Mouse (Mus musculus) heart, postnatal 0 days (tissue): ENCODE data around the gene Dolpp1. TPM values are rescaled to one million over a fixed set of nuclear protein-coding genes. Genes with fewer than 3 reads are reported as not detected.

Experiments used
- ATAC-seq: fragments of 200-750 bp; cut with Nextera tagmentation; 2 replicates; pipeline ENCODE4 v1.8.0; 2017; ENCODE audit warnings: low read depth, moderate number of reproducible peaks, moderate library complexity; ENCODE audit not compliant: insufficient read depth
- DNase-seq: peaks from one replicate; pipeline ENCODE4 v3.0.0-alpha.2; 2016; ENCODE audit warnings: low spot score
- H3K27ac ChIP-seq: fragments of 300-500 bp; sonication (generic); 2 replicates; pipeline ENCODE4 v1.5.1; 2014; ENCODE audit warnings: low read depth, mild to moderate bottlenecking
- H3K27me3 ChIP-seq: fragments of 300-500 bp; sonication (generic); 2 replicates; pipeline ENCODE4 v1.6.1; 2014; ENCODE audit warnings: low read length, mixed read lengths; ENCODE audit not compliant: control insufficient read depth, insufficient read depth
- H3K36me3 ChIP-seq: fragments of 300-500 bp; sonication (generic); replicated peaks from 2 replicates; pipeline ENCODE4 v1.6.1; 2014; ENCODE audit warnings: low read length, mixed read lengths; ENCODE audit not compliant: control insufficient read depth, insufficient read depth
- H3K4me1 ChIP-seq: fragments of 300-500 bp; sonication (generic); 2 replicates; pipeline ENCODE4 v1.6.1; 2014; ENCODE audit warnings: antibody characterized with exemption; ENCODE audit not compliant: control insufficient read depth, insufficient read depth
- H3K4me2 ChIP-seq: fragments of 300-500 bp; sonication (generic); 2 replicates; pipeline ENCODE4 v1.6.1; 2014; ENCODE audit warnings: low read depth, mild to moderate bottlenecking, low read length, moderate library complexity
- H3K4me3 ChIP-seq: fragments of 300-500 bp; sonication (generic); 2 replicates; pipeline ENCODE4 v1.5.1; 2014; ENCODE audit warnings: low read depth, low read length
- H3K9ac ChIP-seq: fragments of 300-500 bp; sonication (generic); replicated peaks from 2 replicates; pipeline ENCODE4 v1.6.1; 2014; ENCODE audit warnings: low read depth, low read length, mixed read lengths
- H3K9me3 ChIP-seq: fragments of 300-500 bp; sonication (generic); replicated peaks from 2 replicates; pipeline ENCODE4 v1.6.1; 2016; ENCODE audit warnings: low read length; ENCODE audit not compliant: control insufficient read depth
- CTCF ChIP-seq: IDR thresholded peaks from 2 replicates; pipeline ENCODE4 v1.5.1; 2016; ENCODE audit warnings: antibody characterized with exemption, control low read depth, low read depth
- EP300 ChIP-seq: IDR thresholded peaks from 2 replicates; pipeline ENCODE4 v1.6.1; 2016; ENCODE audit warnings: antibody characterized with exemption, low read depth
- WGBS: fragments of 180-500 bp; shearing (Covaris S2); extraction: QIAGEN DNeasy Blood & Tissue Kit; methylation state at CpG from one replicate; pipeline ENCODE4 v1.1.7; 2014; 5-methylcytosine and 5-hydroxymethylcytosine counted together
- microRNA-seq: library from miRNA; unstranded; fragments of <30 nt; microRNA quantifications from one replicate; pipeline ENCODE4, GENCODE M21; 2016
- polyA plus RNA-seq: library from polyadenylated mRNA; unstranded; fragments of >200 nt; fragmentation: Nextera tagmentation; extraction: Ambion mirVana; gene quantifications from 2 replicates; pipeline ENCODE4 v1.2.1, GENCODE M21; 2015
- total RNA-seq: library from RNA; depleted of rRNA; stranded (reverse); fragments of >200 nt; gene quantifications from 2 replicates; pipeline ENCODE4 v1.2.3, GENCODE M21; 2014; ENCODE audit warnings: low replicate concordance; rRNA removed

Dolpp1 gene
- total and polyA plus RNA-seq, 2 experiments from 2014 or later: 15.0 to 56.4 TPM

DNA sequence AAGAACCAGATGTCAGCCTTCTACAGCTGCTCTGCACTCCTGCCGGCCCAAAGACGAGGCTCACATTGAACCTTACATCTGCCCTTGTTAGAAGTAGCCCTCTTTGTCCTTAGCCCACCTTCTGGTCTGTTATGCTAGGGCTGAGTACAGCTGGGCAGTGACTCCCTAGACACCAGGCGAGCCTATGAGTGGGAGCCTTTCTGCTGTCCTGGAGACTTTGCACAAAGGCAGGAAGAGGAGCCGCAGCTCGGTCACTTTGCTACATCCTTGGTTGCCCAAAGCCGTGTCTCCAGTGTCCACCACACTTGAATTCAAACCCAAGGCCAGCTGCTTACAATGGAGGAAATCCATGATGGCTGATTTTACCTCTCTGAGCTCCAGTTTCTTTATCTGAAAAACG lies 56.3 kb downstream of the Dolpp1 start:
- DNase-seq (no peak), ATAC-seq (no peak)
- Histone ChIP-seq H3K4me2 (no peak overlapping the region), H3K9ac (no peak overlapping the region), H3K4me3 (no peak overlapping the region), H3K4me1 (peaks cover 32% of the 10 kb centered on the region), H3K36me3 (peaks cover 44% of the 10 kb centered on the region), H3K27ac (peak overlapping the region; percentile 74), H3K27me3 (no peaks in the 10 kb centered on the region), H3K9me3 (no peaks in the 10 kb centered on the region)
- TF ChIP-seq EP300: no peak
- TF ChIP-seq CTCF: no peak
- 72% methylated on average over 7 of the region's 7 CpGs for WGBS

Small RNAs within 50 kb of the gene (microRNA-seq; reads per million reads assigned to microRNA genes)
- not detected for gene Gm47292

Other genes with a start within 250 kb of the Dolpp1 start
- gene Endog, start 220.8 kb upstream of the Dolpp1 start, total RNA-seq: 124 and 127 TPM in 2 replicates
- gene Endog, start 220.8 kb upstream of the Dolpp1 start, polyA plus RNA-seq: 72.9 and 73.0 TPM in 2 replicates
- gene Spout1, start 213.8 kb upstream of the Dolpp1 start, total RNA-seq: 16.3 and 20.5 TPM in 2 replicates
- gene Spout1, start 213.8 kb upstream of the Dolpp1 start, polyA plus RNA-seq: 13.6 and 15.2 TPM in 2 replicates
- 76.8 and 81.2 TPM in 2 replicates for gene Kyat1, start 186.4 kb upstream of the Dolpp1 start, total RNA-seq
- gene Kyat1, start 186.4 kb upstream of the Dolpp1 start, polyA plus RNA-seq: 50.7 and 51.7 TPM in 2 replicates
- gene Lrrc8a, start 154.5 kb upstream of the Dolpp1 start, total RNA-seq: 50.8 and 66.2 TPM in 2 replicates
- gene Lrrc8a, start 154.5 kb upstream of the Dolpp1 start, polyA plus RNA-seq: 43.5 and 46.4 TPM in 2 replicates
- 13.9 TPM in 1 of 2 replicates, not detected in the other for gene Gm28035, start 151.7 kb upstream of the Dolpp1 start, total RNA-seq
- 0.10 and 0.12 TPM in 2 replicates for gene Gm28035, start 151.7 kb upstream of the Dolpp1 start, polyA plus RNA-seq
- gene Phyhd1, start 126.1 kb upstream of the Dolpp1 start, total RNA-seq: 12.9 and 47.1 TPM in 2 replicates
- 14.7 and 15.9 TPM in 2 replicates for gene Phyhd1, start 126.1 kb upstream of the Dolpp1 start, polyA plus RNA-seq
- not detected in 2 replicates for gene Gm28038, start 111.2 kb upstream of the Dolpp1 start, total RNA-seq
- gene Gm28038, start 111.2 kb upstream of the Dolpp1 start, polyA plus RNA-seq: not detected in 2 replicates
- 45.4 and 53.8 TPM in 2 replicates for gene Dolk, start 105.9 kb upstream of the Dolpp1 start, total RNA-seq
- 27.2 and 32.8 TPM in 2 replicates for gene Dolk, start 105.9 kb upstream of the Dolpp1 start, polyA plus RNA-seq
- 24.6 and 32.3 TPM in 2 replicates for gene Nup188, start 105.9 kb upstream of the Dolpp1 start, total RNA-seq
- 10.5 and 11.0 TPM in 2 replicates for gene Nup188, start 105.9 kb upstream of the Dolpp1 start, polyA plus RNA-seq
- gene Sh3glb2, start 32.9 kb upstream of the Dolpp1 start, total RNA-seq: 204 and 234 TPM in 2 replicates
- 89.5 and 93.8 TPM in 2 replicates for gene Sh3glb2, start 32.9 kb upstream of the Dolpp1 start, polyA plus RNA-seq
- gene Miga2, start 28.0 kb upstream of the Dolpp1 start, total RNA-seq: 82.6 and 105 TPM in 2 replicates
- 31.9 and 32.6 TPM in 2 replicates for gene Miga2, start 28.0 kb upstream of the Dolpp1 start, polyA plus RNA-seq
- gene Crat, start 23.6 kb downstream of the Dolpp1 start, total RNA-seq: 351 and 413 TPM in 2 replicates
- gene Crat, start 23.6 kb downstream of the Dolpp1 start, polyA plus RNA-seq: 263 and 266 TPM in 2 replicates
- gene Ptpa, start 23.8 kb downstream of the Dolpp1 start, total RNA-seq: 109 and 112 TPM in 2 replicates
- 92.4 TPM in 2 replicates for gene Ptpa, start 23.8 kb downstream of the Dolpp1 start, polyA plus RNA-seq
- gene Ier5l, start 82.0 kb downstream of the Dolpp1 start, total RNA-seq: 12.4 and 12.5 TPM in 2 replicates
- gene Ier5l, start 82.0 kb downstream of the Dolpp1 start, polyA plus RNA-seq: 0.94 and 1.2 TPM in 2 replicates
- gene Cstad, start 202.8 kb downstream of the Dolpp1 start, total RNA-seq: not detected in 2 replicates
- gene Cstad, start 202.8 kb downstream of the Dolpp1 start, polyA plus RNA-seq: 3.1 and 3.6 TPM in 2 replicates